Mouse (Mus musculus) hindbrain, embryonic 11.5 days (tissue): ENCODE data around the gene Aprt. TPM values are rescaled to one million over a fixed set of nuclear protein-coding genes. Genes with fewer than 3 reads are reported as not detected.

Experiments
- ATAC-seq: fragments of 200-750 bp; cut with Nextera tagmentation; 2 replicates; pipeline ENCODE4 v1.8.0; 2017; ENCODE audit warnings: mild to moderate bottlenecking, moderate TSS enrichment, moderate library complexity; ENCODE audit not compliant: low FRiP score
- DNase-seq: peaks from one replicate; pipeline ENCODE4 v3.0.0-alpha.2; 2015; ENCODE audit warnings: low spot score
- H3K27ac ChIP-seq: fragments of 300-500 bp; sonication (generic); 2 replicates; pipeline ENCODE4 v1.5.1; 2014; ENCODE audit warnings: mild to moderate bottlenecking, low read depth, low read length
- H3K27me3 ChIP-seq: fragments of 300-500 bp; sonication (generic); 2 replicates; pipeline ENCODE4 v1.6.1; 2014; ENCODE audit warnings: mild to moderate bottlenecking, low read length, moderate library complexity, mixed read lengths; ENCODE audit not compliant: control insufficient read depth, insufficient read depth
- H3K36me3 ChIP-seq: fragments of 300-500 bp; sonication (generic); 2 replicates; pipeline ENCODE4 v1.6.1; 2014; ENCODE audit warnings: mild to moderate bottlenecking, low read length, moderate library complexity, mixed read lengths; ENCODE audit not compliant: control insufficient read depth, insufficient read depth
- H3K4me1 ChIP-seq: fragments of 300-500 bp; sonication (generic); replicated peaks from 2 replicates; pipeline ENCODE4 v1.6.1; 2014; ENCODE audit warnings: low read length, mixed read lengths; ENCODE audit not compliant: control insufficient read depth, insufficient read depth
- H3K4me2 ChIP-seq: fragments of 300-500 bp; sonication (generic); replicated peaks from 2 replicates; pipeline ENCODE4 v1.6.1; 2014; ENCODE audit warnings: mild to moderate bottlenecking, low read depth, low read length
- H3K4me3 ChIP-seq: fragments of 300-500 bp; sonication (generic); 2 replicates; pipeline ENCODE4 v1.5.1; 2014; ENCODE audit warnings: low read depth, low read length
- H3K9ac ChIP-seq: fragments of 300-500 bp; sonication (generic); 2 replicates; pipeline ENCODE4 v1.6.1; 2014; ENCODE audit warnings: low read depth, low read length
- H3K9me3 ChIP-seq: fragments of 300-500 bp; sonication (generic); 2 replicates; pipeline ENCODE4 v1.6.1; 2016; ENCODE audit warnings: low read length; ENCODE audit not compliant: control insufficient read depth
- WGBS: fragments of 180-500 bp; shearing (Covaris S2); extraction: QIAGEN DNeasy Blood & Tissue Kit; methylation state at CpG from one replicate; pipeline ENCODE4 v1.1.7; 2014; 5-methylcytosine and 5-hydroxymethylcytosine counted together
- polyA plus RNA-seq: library from polyadenylated mRNA; unstranded; fragments of >200 nt; fragmentation: Nextera tagmentation; extraction: Ambion mirVana; gene quantifications from 2 replicates; pipeline ENCODE4 v1.2.1, GENCODE M21; 2014

Aprt gene
- polyA plus RNA-seq, 1 experiment from 2014 or later, result 206 TPM

DNA sequence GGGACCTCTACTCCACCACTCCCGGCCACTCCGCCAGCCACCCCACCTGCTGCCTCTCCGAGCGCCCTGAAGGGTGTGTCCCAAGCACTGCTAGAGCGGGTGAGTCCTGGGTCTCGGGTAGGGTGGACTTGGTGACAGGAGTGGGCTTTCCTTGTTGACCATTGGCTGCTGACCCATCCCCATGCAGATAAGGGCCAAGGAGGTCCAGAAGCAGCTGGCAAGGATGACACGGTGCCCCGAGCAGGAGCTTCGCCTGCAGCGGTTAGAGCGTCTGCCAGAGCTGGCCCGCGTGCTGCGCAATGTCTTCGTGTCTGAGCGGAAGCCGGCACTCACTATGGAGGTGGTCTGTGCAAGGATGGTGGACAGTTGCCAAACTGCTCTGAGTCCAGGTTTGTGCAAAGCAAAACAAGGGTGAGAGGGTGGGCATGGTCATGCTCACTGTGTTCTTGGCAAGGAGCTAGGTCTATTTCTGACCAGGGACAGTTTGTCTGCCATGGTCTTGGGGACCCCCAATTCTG lies 4.9 kb downstream of the Aprt start:
- Histone ChIP-seq H3K4me3 (no peak overlapping the region), H3K27me3 (no peaks in the 10 kb centered on the region), H3K4me2 (no peak overlapping the region), H3K27ac (no peak overlapping the region), H3K36me3 (peaks cover 14% of the 10 kb centered on the region), H3K9me3 (no peaks in the 10 kb centered on the region), H3K9ac (no peak overlapping the region), H3K4me1 (peaks cover 19% of the 10 kb centered on the region)
- ATAC-seq (no peak), DNase-seq (no peak)
- WGBS, result 96% methylated on average over 17 of the region's 17 CpGs

DNA sequence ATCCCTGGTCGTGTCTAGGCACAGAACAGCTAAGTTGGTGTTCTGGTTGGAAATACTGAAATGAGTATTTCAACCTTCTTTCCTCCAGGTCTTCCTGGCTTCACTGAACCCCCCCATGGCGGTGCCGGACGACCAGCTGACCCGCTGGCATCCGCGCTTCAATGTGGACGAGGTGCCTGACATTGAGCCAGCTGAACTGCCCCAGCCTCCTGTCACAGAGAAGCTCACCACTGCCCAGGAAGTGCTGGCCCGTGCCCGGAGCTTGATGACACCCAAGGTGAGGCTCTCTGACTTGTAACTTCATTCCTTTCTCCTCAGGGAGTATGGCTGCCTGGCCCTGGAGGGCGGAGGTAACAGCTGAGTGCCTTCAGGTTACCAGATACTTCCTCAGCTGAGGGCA lies 5.6 kb downstream of the Aprt start:
- 91% methylated on average over 11 of the region's 11 CpGs for WGBS
- Histone ChIP-seq H3K27me3 (no peaks in the 10 kb centered on the region), H3K4me3 (no peak overlapping the region), H3K4me2 (no peak overlapping the region), H3K36me3 (peaks cover 14% of the 10 kb centered on the region), H3K9ac (no peak overlapping the region), H3K4me1 (peaks cover 22% of the 10 kb centered on the region), H3K9me3 (no peaks in the 10 kb centered on the region), H3K27ac (no peak overlapping the region)
- no peak for ATAC-seq
- no peak for DNase-seq

DNA sequence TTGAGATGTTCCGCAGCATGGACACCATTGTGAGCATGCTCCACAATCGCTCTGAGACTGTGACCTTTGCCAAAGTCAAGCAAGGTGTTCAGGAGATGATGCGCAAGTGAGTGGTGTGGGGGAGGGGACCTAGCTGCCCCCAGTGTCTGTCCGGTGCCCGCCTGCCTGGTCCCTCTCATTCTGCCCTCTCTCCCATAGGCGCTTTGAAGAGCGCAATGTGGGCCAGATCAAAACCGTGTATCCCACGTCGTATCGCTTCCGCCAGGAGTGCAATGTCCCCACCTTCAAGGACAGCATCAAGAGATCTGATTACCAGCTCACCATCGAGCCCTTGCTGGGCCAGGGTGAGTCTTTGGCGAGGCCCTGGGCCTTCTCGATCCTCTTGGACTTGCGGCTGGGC lies 6.7 kb downstream of the Aprt start:
- ATAC-seq (no peak), DNase-seq (no peak)
- no peaks in the 10 kb centered on the region for H3K27me3 ChIP-seq
- H3K4me2 ChIP-seq, result no peak overlapping the region
- H3K4me1 ChIP-seq, result peaks cover 17% of the 10 kb centered on the region
- H3K4me3 ChIP-seq, result no peak overlapping the region
- 96% methylated on average over 16 of the region's 16 CpGs for WGBS
- no peak overlapping the region for H3K27ac ChIP-seq
- peaks cover 14% of the 10 kb centered on the region for H3K36me3 ChIP-seq
- no peak overlapping the region for H3K9ac ChIP-seq
- H3K9me3 ChIP-seq, result no peaks in the 10 kb centered on the region

DNA sequence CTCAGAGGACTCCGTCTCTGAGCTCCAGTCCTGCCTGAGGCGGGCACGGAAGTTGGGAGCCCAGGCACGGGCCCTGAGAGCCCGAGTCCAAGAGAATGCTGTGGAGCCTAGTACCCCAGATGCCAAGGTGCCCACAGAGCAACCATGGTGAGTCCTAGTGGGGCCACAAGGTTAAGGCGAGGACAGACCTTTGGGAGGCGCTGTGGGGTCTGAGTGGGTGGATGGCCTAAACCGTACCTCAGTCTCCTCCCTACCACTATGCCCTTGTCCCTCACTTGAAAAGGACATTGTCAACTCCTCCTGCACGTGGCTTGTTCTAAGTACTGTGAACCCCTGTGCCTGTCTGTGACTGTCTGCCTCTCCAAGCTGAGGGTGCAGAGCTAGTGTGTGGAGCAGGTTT lies 7.4 kb downstream of the Aprt start:
- Histone ChIP-seq H3K4me1 (peaks cover 14% of the 10 kb centered on the region), H3K27ac (no peak overlapping the region), H3K9ac (peak overlapping the region; percentile 79; the same call in 1 of the 2 replicates), H3K4me2 (peak overlapping the region; percentile 78), H3K9me3 (no peaks in the 10 kb centered on the region), H3K36me3 (peaks cover 14% of the 10 kb centered on the region), H3K4me3 (peak overlapping the region; percentile 88), H3K27me3 (no peaks in the 10 kb centered on the region)
- DNase-seq (no peak), ATAC-seq (no peak)
- WGBS, result 70% methylated on average over 9 of the region's 9 CpGs

DNA sequence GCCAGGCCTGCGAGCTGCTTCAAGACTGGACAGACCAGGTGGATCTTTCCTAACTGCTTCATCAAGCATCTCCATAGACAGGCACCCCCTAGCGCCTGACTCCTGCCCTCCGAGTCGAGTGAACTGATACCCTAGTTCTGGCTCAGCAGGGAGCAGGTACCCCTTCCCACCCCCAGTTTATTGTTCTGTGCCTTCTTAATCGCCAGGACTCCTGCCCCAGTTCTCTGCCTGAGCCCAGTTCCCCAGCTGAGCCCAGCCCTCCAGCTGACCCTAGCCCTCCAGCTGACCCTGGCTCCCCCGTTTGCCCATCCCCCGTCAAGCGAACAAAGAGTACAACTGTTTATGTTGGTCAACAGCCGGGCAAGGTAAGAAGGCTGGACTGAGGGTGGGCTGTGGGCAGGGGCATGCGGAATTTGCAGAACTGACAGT lies 7.8 kb downstream of the Aprt start:
- Histone ChIP-seq H3K27me3 (no peaks in the 10 kb centered on the region), H3K4me3 (peak overlapping the region; percentile 88), H3K27ac (no peak overlapping the region), H3K36me3 (peaks cover 14% of the 10 kb centered on the region), H3K4me1 (peaks cover 14% of the 10 kb centered on the region), H3K9me3 (no peaks in the 10 kb centered on the region), H3K4me2 (peak overlapping the region; percentile 78), H3K9ac (peak overlapping the region; percentile 79; the same call in 1 of the 2 replicates)
- 6% methylated on average over 10 of the region's 10 CpGs for WGBS
- peak; percentile 34 for DNase-seq
- ATAC-seq, result no peak

DNA sequence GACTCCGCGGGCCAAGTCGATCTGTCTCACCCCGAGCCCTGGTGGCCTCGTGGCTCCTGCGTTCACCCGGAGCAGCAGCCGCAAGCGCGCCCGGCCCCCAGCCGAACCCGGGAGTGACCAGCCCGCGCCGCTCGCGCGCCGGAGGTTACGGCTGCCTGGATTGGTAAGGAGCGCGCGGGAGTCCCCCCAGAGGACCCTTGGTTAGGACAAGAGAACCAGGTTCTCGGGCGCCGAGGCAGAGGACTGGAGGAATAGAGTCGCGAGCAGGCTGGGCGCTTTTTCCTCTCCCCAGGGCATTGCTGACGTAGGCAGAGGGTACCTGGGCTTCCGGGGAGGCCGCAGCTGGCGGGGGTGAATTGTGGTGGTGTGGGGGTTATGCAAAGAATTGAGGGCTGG lies 8.6 kb downstream of the Aprt start:
- under 1% methylated on average over 33 of the region's 34 CpGs for WGBS
- peak; percentile 59 for ATAC-seq
- Histone ChIP-seq H3K4me2 (peak overlapping the region; percentile 78), H3K36me3 (peaks cover 14% of the 10 kb centered on the region), H3K9me3 (no peaks in the 10 kb centered on the region), H3K27me3 (no peaks in the 10 kb centered on the region), H3K4me1 (peaks cover 14% of the 10 kb centered on the region), H3K27ac (peak overlapping the region; percentile 43), H3K9ac (peak overlapping the region; percentile 79), H3K4me3 (peak overlapping the region; percentile 88)
- DNase-seq, result no peak

DNA sequence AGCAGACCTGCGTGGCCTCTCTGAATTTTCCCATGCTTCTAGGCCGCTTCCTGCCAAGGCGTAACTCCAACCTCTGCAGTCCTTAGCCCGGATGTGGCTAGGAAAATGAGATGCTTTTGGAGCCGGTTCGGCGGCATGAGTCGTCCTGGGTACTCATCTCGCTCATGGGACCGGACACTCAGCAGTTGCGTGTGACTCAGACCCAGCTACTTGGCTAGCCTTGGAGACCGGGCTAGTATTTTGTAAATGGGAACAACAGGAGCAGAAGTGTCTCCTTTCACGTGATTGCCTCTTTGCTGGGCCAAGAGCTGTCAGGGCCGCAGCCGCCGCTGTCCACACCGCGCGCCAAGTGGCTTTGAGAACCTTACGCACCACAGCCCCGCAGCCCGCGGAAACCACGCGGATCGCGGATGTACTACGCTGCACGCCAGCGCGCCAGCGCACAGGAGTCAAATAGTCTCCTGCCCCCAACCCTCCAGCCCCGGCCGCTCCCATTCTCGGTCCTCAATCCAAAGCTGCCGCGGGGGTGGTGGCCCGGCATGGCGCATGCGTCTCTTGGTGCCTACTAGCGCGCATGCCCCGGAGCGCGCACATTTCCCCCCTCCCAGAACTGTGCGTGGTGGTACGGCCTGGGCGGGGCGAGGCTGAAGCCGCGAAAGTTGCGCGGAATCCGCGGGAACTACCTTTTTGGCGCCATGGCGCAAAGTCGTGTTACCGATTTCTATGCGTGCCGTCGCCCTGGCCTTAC lies 9.2 kb downstream of the Aprt start, which contains the start of gene Cdt1:
TSS of gene Cdt1 (plus strand) at position 655 of the 748 bp plus-strand sequence.
- peak within 1 kb of the TSS; percentile 43 for H3K27ac ChIP-seq
- under 1% methylated on average over 59 of the region's 62 CpGs for WGBS
- ATAC-seq (peak; percentile 95), DNase-seq (peak; percentile 97)
- H3K4me3 ChIP-seq, result peak within 1 kb of the TSS; percentile 88
- peak within 1 kb of the TSS; percentile 79 for H3K9ac ChIP-seq
- H3K27me3 ChIP-seq, result no peaks in the 10 kb centered on the region
- H3K4me1 ChIP-seq, result peaks cover 14% of the 10 kb centered on the region
- H3K4me2 ChIP-seq, result peak within 1 kb of the TSS; percentile 78
- H3K36me3 ChIP-seq, result peaks cover 14% of the 10 kb centered on the region
- no peaks in the 10 kb centered on the region for H3K9me3 ChIP-seq

DNA sequence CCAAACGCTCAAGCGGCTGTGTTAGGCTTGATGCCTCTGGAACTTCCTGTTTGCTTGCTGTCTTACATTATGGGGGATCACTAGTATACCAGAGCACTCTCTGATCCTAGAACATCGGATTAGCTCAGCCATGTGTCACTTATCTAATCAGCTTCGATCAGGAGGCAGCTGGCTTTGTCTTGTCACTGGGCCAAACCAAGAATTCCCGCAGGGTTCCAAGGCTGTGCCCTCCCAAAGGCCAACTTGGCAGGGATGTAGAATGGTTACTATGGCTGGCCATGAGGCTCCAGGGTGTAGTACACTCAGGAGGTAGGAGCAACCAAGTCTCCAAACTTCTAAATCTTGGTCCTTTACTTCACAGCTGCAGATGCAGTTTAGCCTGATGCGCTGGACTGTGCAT lies 9.9 kb downstream of the Aprt start:
- peak overlapping the region; percentile 88 for H3K4me3 ChIP-seq
- peak overlapping the region; percentile 69 for H3K9ac ChIP-seq
- H3K27ac ChIP-seq, result peak overlapping the region; percentile 43
- H3K9me3 ChIP-seq, result no peaks in the 10 kb centered on the region
- DNase-seq, result peak; percentile 44
- H3K36me3 ChIP-seq, result peaks cover 14% of the 10 kb centered on the region
- 0 out of 2 replicates have a peak, but pooled peaks have one; percentile 2 for ATAC-seq
- peaks cover 14% of the 10 kb centered on the region for H3K4me1 ChIP-seq
- WGBS, result 54% methylated on average over 6 of the region's 6 CpGs
- H3K27me3 ChIP-seq, result no peaks in the 10 kb centered on the region
- H3K4me2 ChIP-seq, result peak overlapping the region; percentile 78
